Mouse (Mus musculus): ENCODE results near the gene Gcgr. TPM values are rescaled to one million over a fixed set of nuclear protein-coding genes. Genes with fewer than 3 reads are reported as not detected.
A peak's percentile ranks its signal among the peaks of the same experiment; 100 is the strongest.

Gcgr gene
- polyA plus RNA-seq, 1 experiment: 2.6 TPM

DNA sequence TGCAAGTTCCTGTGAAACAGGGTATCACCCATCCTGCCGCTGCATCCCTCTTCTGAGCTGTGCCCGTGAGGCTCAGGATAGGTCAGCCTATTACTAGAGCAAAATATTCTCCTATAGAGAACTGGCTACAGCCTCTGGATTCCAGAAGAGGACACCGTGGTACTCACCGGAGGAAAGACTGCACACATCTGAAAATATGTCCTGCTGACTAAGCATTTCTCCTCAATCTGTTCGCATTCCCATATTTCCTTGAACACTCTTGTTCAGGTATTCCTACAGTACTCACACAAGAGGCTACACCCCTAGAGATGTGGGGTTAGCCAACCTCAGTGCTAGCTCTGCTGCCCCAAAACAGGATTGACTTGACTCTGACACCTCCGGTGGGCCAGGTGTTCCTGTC lies 37.8 kb downstream of the Gcgr start:
- TF ChIP-seq POLR2A (IDR thresholded peaks at IDR 0.05; ENCODE audit: low read depth, low read length) (no peak), CTCF (IDR thresholded peaks at IDR 0.05; ENCODE audit: extremely low read depth, insufficient read length, insufficient replicate concordance, low read depth, low read length) (no peak)
- 85% methylated on average over 6 of the region's 6 CpGs for WGBS
- H3K36me3 ChIP-seq (ENCODE audit: control insufficient read depth, insufficient read depth, low read length): peaks cover 72% of the 10 kb centered on the region
- no peak overlapping the region for H3K27ac ChIP-seq (ENCODE audit: insufficient read depth, low read depth, low read length)
- H3K4me3 ChIP-seq (ENCODE audit: low read depth, low read length): no peak overlapping the region
- H3K27me3 ChIP-seq (ENCODE audit: control insufficient read depth, insufficient read depth, low read length): no peaks in the 10 kb centered on the region
- peaks cover 6% of the 10 kb centered on the region; the same call in 1 of the 2 replicates for H3K4me1 ChIP-seq (ENCODE audit: control insufficient read depth, insufficient read depth, insufficient read length, low read length)

DNA sequence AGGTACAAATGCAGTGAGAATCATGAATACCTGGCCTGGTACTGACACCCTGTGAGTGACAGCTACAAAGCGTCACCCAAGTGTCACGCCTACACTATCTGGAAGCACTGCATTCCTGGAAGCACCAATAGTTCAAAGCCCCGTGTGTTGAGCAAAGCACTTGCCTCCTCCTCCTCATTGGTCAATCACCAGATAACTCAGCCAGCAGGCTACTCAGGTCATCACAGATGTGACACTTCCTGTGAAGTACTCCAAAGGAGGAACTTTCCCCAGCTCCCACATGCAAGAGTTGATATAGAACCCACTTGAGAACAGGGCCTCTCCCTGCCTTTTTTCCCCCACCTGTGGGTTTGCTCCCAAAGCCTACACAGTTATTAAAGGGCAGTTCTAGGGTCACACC lies 40.6 kb downstream of the Gcgr start:
- 0 out of 2 replicates have a peak, but pooled peaks have one; percentile 22 for TF ChIP-seq POLR2A (IDR thresholded peaks at IDR 0.05; ENCODE audit: low read depth, low read length)
- no peak for TF ChIP-seq CTCF (IDR thresholded peaks at IDR 0.05; ENCODE audit: extremely low read depth, insufficient read length, insufficient replicate concordance, low read depth, low read length)
- no peaks in the 10 kb centered on the region for H3K27me3 ChIP-seq (ENCODE audit: control insufficient read depth, insufficient read depth, low read length)
- H3K36me3 ChIP-seq (ENCODE audit: control insufficient read depth, insufficient read depth, low read length): peaks cover 46% of the 10 kb centered on the region
- WGBS: 34% methylated on average over 3 of the region's 3 CpGs
- H3K4me3 ChIP-seq (ENCODE audit: low read depth, low read length): peak overlapping the region; percentile 70
- peak overlapping the region; percentile 72; the same call in 1 of the 2 replicates for H3K27ac ChIP-seq (ENCODE audit: insufficient read depth, low read depth, low read length)
- peaks cover 9% of the 10 kb centered on the region; the same call in 1 of the 2 replicates for H3K4me1 ChIP-seq (ENCODE audit: control insufficient read depth, insufficient read depth, insufficient read length, low read length)

DNA sequence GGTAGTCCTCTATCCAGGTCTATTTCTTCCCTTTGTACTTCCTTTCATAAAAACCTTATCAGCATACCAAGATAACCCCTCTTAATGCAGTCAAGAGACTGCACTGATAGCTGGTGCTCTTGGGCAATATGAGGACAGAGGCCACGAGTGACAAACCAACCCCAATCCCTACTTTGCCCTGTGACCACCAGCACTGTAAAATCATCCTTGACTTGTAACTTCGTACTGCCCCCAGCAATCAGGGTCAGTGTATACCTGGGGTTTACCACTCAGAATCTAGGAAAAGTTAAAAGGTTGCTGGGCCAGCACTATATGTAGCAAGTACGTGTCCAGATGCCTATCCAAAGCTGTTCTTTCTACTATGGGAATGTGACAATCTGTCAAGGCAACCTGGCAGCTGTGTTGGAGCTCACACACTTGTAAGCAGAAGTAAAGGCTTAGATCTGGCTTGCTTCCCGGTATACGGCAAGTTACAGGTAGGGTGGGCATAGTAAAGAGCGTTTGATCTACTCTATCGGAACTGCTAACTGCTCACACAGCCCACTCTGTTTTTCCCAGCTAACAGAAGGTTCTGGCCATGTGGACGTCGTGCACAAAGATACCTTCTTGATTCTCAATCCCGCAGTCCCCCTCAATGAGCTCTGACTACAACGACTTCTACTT lies 41.4 kb downstream of the Gcgr start:
- no peaks in the 10 kb centered on the region for H3K27me3 ChIP-seq (ENCODE audit: control insufficient read depth, insufficient read depth, low read length)
- H3K4me3 ChIP-seq (ENCODE audit: low read depth, low read length): peak overlapping the region; percentile 70
- no peak for TF ChIP-seq POLR2A (IDR thresholded peaks at IDR 0.05; ENCODE audit: low read depth, low read length)
- no peak for TF ChIP-seq CTCF (IDR thresholded peaks at IDR 0.05; ENCODE audit: extremely low read depth, insufficient read length, insufficient replicate concordance, low read depth, low read length)
- peaks cover 39% of the 10 kb centered on the region for H3K36me3 ChIP-seq (ENCODE audit: control insufficient read depth, insufficient read depth, low read length)
- H3K27ac ChIP-seq (ENCODE audit: insufficient read depth, low read depth, low read length): peak overlapping the region; percentile 90
- H3K4me1 ChIP-seq (ENCODE audit: control insufficient read depth, insufficient read depth, insufficient read length, low read length): peaks cover 14% of the 10 kb centered on the region; the same call in 1 of the 2 replicates
- 2% methylated on average over 11 of the region's 11 CpGs for WGBS

DNA sequence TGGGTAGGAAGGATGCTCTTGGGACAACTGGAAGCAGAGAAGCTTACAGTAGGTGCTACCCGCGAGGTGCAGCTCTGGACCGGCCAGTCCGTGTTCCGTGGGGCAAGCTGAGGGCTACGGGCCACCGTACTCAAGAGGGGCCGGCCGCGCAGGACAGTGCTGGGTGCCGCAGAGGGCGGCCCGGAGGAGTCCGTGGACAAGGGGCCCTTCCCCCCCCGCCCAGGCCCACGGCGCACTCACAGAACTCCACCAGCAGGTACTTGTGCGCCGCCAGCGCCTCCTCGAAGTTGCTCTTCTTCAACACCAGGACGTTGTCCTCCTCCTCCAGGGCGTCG lies 41.9 kb downstream of the Gcgr start:
- peaks cover 19% of the 10 kb centered on the region; the same call in 1 of the 2 replicates for H3K4me1 ChIP-seq (ENCODE audit: control insufficient read depth, insufficient read depth, insufficient read length, low read length)
- peaks cover 34% of the 10 kb centered on the region for H3K36me3 ChIP-seq (ENCODE audit: control insufficient read depth, insufficient read depth, low read length)
- peak overlapping the region; percentile 70 for H3K4me3 ChIP-seq (ENCODE audit: low read depth, low read length)
- no peaks in the 10 kb centered on the region for H3K27me3 ChIP-seq (ENCODE audit: control insufficient read depth, insufficient read depth, low read length)
- no peak for TF ChIP-seq CTCF (IDR thresholded peaks at IDR 0.05; ENCODE audit: extremely low read depth, insufficient read length, insufficient replicate concordance, low read depth, low read length)
- no peak for TF ChIP-seq POLR2A (IDR thresholded peaks at IDR 0.05; ENCODE audit: low read depth, low read length)
- under 1% methylated on average over 24 of the region's 24 CpGs for WGBS
- H3K27ac ChIP-seq (ENCODE audit: insufficient read depth, low read depth, low read length): peak overlapping the region; percentile 90

DNA sequence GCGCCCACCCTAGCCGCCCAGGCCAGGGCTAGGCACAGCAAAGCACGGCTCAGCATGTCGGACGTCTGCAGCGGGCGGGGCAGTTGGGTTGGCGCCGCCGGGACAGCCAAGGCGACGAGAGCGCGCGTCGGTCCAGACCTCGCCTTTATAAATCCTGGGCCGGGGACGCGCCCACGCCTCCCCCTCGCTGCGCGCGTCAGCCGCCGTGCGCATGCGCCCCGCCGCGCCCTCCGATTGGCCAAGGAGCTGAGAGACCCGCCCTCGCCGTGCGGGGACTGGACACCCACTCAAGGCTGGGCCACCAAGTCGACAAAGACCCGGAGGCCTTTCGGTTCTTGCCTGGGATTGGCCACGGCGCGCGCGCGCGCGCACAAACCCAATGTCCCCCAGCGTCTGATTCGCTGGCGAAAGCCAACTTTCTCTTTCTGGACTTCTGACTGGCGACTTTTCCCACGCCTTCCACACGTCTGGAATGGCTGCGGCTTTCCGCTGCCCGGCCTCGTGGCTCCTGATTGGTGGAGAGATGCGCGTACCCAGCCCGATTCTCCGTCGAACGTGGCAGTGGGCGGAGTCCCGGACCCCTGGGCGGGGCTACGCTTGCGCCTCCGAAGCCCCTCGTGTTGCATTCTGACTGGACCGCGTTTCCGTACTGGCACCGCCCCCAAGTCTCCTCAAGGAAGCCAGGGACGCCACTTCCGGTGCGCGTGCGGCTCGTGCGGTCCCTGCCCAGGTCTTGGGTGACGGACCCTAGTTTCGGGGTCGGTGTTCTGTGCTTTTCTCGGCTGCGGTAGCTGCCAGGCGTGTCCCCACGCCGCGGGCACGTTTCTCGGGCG lies 42.5 kb downstream of the Gcgr start, which contains the start of gene P4hb:
TSS of gene P4hb (minus strand) at position 502 of the 833 bp plus-strand sequence.
- H3K4me3 ChIP-seq (ENCODE audit: low read depth, low read length): peak within 1 kb of the TSS; percentile 74
- peak within 1 kb of the TSS; percentile 92 for H3K27ac ChIP-seq (ENCODE audit: insufficient read depth, low read depth, low read length)
- peaks cover 34% of the 10 kb centered on the region for H3K36me3 ChIP-seq (ENCODE audit: control insufficient read depth, insufficient read depth, low read length)
- TF ChIP-seq CTCF (IDR thresholded peaks at IDR 0.05; ENCODE audit: extremely low read depth, insufficient read length, insufficient replicate concordance, low read depth, low read length) (no peak), POLR2A (IDR thresholded peaks at IDR 0.05; ENCODE audit: low read depth, low read length) (peak; percentile 92)
- WGBS: under 1% methylated on average over 94 of the region's 94 CpGs
- H3K27me3 ChIP-seq (ENCODE audit: control insufficient read depth, insufficient read depth, low read length): no peaks in the 10 kb centered on the region
- peaks cover 21% of the 10 kb centered on the region for H3K4me1 ChIP-seq (ENCODE audit: control insufficient read depth, insufficient read depth, insufficient read length, low read length)

DNA sequence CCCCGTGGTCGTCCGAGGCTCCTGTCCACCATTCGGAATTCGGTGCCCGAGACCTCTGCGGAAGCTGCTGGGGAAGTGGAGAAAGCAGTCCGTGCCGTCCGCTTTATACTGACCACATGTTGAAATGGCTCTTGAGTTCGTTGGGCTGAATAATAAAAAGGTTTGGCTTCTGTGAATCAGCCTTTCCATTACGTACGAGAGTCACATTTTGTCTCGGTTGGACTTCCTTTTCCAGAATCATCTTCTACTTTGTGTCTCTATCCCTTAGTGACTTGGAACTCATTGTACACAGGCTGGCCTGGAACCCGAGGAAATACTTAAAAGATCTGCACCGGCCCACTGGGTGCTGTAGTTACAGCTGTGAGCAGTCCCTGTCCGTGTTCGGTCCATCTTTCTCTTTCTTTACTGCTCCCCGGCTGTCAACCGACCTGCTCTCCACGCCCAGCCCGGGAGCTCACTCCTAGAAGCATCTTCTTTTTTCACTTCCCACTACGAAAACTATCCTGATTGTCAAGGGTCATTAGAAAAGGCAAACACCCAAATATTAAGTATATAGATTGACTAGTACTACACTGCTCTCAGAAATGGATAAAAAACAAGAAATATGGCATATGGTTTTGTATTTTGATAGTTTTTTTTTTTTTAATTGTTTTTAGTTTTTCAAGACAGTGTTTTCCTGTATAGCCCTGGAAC lies 43.2 kb downstream of the Gcgr start:
- WGBS: under 1% methylated on average over 23 of the region's 23 CpGs
- H3K4me1 ChIP-seq (ENCODE audit: control insufficient read depth, insufficient read depth, insufficient read length, low read length): peaks cover 29% of the 10 kb centered on the region
- H3K36me3 ChIP-seq (ENCODE audit: control insufficient read depth, insufficient read depth, low read length): peaks cover 34% of the 10 kb centered on the region
- H3K27ac ChIP-seq (ENCODE audit: insufficient read depth, low read depth, low read length): peak overlapping the region; percentile 92
- H3K4me3 ChIP-seq (ENCODE audit: low read depth, low read length): peak overlapping the region; percentile 74
- no peaks in the 10 kb centered on the region for H3K27me3 ChIP-seq (ENCODE audit: control insufficient read depth, insufficient read depth, low read length)
- TF ChIP-seq POLR2A (IDR thresholded peaks at IDR 0.05; ENCODE audit: low read depth, low read length) (no peak), CTCF (IDR thresholded peaks at IDR 0.05; ENCODE audit: extremely low read depth, insufficient read length, insufficient replicate concordance, low read depth, low read length) (no peak)

All from small intestine, adult 2 months (tissue).